ENCODE assay signal across 10 mouse cellular contexts in the genomic region with DNA sequence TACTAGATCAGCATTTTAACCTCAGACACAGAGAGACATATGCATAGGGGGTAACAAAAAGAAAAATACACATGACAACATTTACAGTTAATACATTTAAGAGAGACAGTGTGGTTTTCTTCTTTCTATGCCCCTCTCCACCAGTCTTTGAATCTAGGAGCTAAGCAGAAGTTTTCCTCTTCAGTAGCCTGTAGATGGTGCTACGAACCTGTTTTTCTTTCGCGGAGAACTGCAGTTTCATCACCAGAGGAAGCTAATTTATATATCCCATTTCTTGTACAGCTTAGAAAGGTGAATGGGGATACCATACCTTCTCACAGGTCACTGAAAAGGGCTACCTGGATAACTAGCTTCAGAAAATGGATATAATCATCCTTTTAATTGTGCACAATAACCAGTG.
DNase-seq lines count a peak whose midpoint lies in the region; ATAC-seq and TF ChIP-seq lines count a peak whose summit lies in the region.
"Had no signal": no experiment of that assay in that cellular context is flagged by ENCODE, and none has a peak within 500 bp of the region (broad histone marks: within the 10 kb centered on the region; RNA-seq: fewer than 3 reads in every experiment).

No protein-coding gene starts in this region.

- H3K4me2 ChIP-seq in intestine, postnatal 0 days (replicated peaks; ENCODE audit: low read depth) = no peak overlapping the region
- no peak overlapping the region for H3K4me2 ChIP-seq in intestine, embryonic 16.5 days (ENCODE audit: low read depth, low read length)
- H3K4me2 ChIP-seq in midbrain, postnatal 0 days (ENCODE audit: low read depth, low read length, poor library complexity, severe bottlenecking) = no peak overlapping the region
- H3K4me2 ChIP-seq in midbrain, embryonic 13.5 days (replicated peaks) = no peak overlapping the region
- no peak overlapping the region for H3K4me2 ChIP-seq in stomach, postnatal 0 days (replicated peaks; ENCODE audit: low read depth)
- H3K4me2 ChIP-seq: lung, embryonic 15.5 days; neural tube, embryonic 13.5 days had no signal

- ATAC-seq in intestine, postnatal 0 days = no peak
- no peak for ATAC-seq in intestine, embryonic 16.5 days
- ATAC-seq in midbrain, postnatal 0 days (ENCODE audit: low FRiP score) = no peak
- ATAC-seq in midbrain, embryonic 13.5 days = no peak
- ATAC-seq in stomach, postnatal 0 days (ENCODE audit: low FRiP score, low TSS enrichment) = no peak

- WGBS in intestine, postnatal 0 days = 68% methylated on average over 3 of the region's 3 CpGs
- 72% methylated on average over 3 of the region's 3 CpGs for WGBS in intestine, embryonic 16.5 days
- 60% methylated on average over 3 of the region's 3 CpGs for WGBS in midbrain, postnatal 0 days
- 79% methylated on average over 3 of the region's 3 CpGs for WGBS in midbrain, embryonic 13.5 days
- 70% methylated on average over 3 of the region's 3 CpGs for WGBS in stomach, postnatal 0 days

- H3K9me3 ChIP-seq in intestine, postnatal 0 days (ENCODE audit: control insufficient read depth) = no peaks in the 10 kb centered on the region
- no peaks in the 10 kb centered on the region for H3K9me3 ChIP-seq in intestine, embryonic 16.5 days (ENCODE audit: control insufficient read depth, low read length)
- H3K9me3 ChIP-seq in midbrain, postnatal 0 days (ENCODE audit: low read length) = no peaks in the 10 kb centered on the region
- H3K9me3 ChIP-seq in midbrain, embryonic 13.5 days = no peaks in the 10 kb centered on the region
- no peaks in the 10 kb centered on the region for H3K9me3 ChIP-seq in stomach, postnatal 0 days (ENCODE audit: control insufficient read depth, low read length)
- H3K9me3 ChIP-seq: lung, embryonic 15.5 days; neural tube, embryonic 13.5 days had no signal

- no peak overlapping the region for H3K9ac ChIP-seq in intestine, postnatal 0 days (ENCODE audit: low read depth, low read length)
- no peak overlapping the region for H3K9ac ChIP-seq in intestine, embryonic 16.5 days (ENCODE audit: low read depth, low read length)
- H3K9ac ChIP-seq in midbrain, postnatal 0 days (replicated peaks; ENCODE audit: low read length, poor library complexity, severe bottlenecking) = no peak overlapping the region
- H3K9ac ChIP-seq in midbrain, embryonic 13.5 days (replicated peaks) = no peak overlapping the region
- no peak overlapping the region for H3K9ac ChIP-seq in stomach, postnatal 0 days (ENCODE audit: low read length)
- H3K9ac ChIP-seq: lung, embryonic 15.5 days; neural tube, embryonic 13.5 days had no signal

- no peaks in the 10 kb centered on the region for H3K27me3 ChIP-seq in intestine, postnatal 0 days (replicated peaks; ENCODE audit: control insufficient read depth, insufficient read depth, low read length)
- no peaks in the 10 kb centered on the region for H3K27me3 ChIP-seq in intestine, embryonic 16.5 days (replicated peaks; ENCODE audit: control insufficient read depth, insufficient read depth, low read length)
- no peaks in the 10 kb centered on the region for H3K27me3 ChIP-seq in midbrain, postnatal 0 days (ENCODE audit: insufficient read depth, low read length)
- no peaks in the 10 kb centered on the region for H3K27me3 ChIP-seq in midbrain, embryonic 13.5 days
- no peaks in the 10 kb centered on the region for H3K27me3 ChIP-seq in stomach, postnatal 0 days (ENCODE audit: control insufficient read depth, insufficient read depth, low read length)
- H3K27me3 ChIP-seq: lung, embryonic 15.5 days; neural tube, embryonic 13.5 days had no signal

- DNase-seq in cerebellum, adult 9-10 months = peak; percentile 20
- DNase-seq in cerebellum, adult 11 months = no peak
- DNase-seq in midbrain, postnatal 0 days (ENCODE audit: low spot score) = peak; percentile 81
- DNase-seq in stomach, postnatal 0 days (ENCODE audit: low spot score) = no peak
- no peak for DNase-seq in gastrocnemius, postnatal 14 days

- no peaks in the 10 kb centered on the region for H3K36me3 ChIP-seq in intestine, postnatal 0 days (ENCODE audit: control insufficient read depth, insufficient read depth)
- H3K36me3 ChIP-seq in intestine, embryonic 16.5 days (ENCODE audit: control insufficient read depth, insufficient read depth, low read length) = no peaks in the 10 kb centered on the region
- no peaks in the 10 kb centered on the region for H3K36me3 ChIP-seq in midbrain, postnatal 0 days (ENCODE audit: insufficient read depth, low read length)
- H3K36me3 ChIP-seq in midbrain, embryonic 13.5 days = no peaks in the 10 kb centered on the region
- H3K36me3 ChIP-seq in stomach, postnatal 0 days (ENCODE audit: control insufficient read depth, insufficient read depth, low read length) = no peaks in the 10 kb centered on the region
- H3K36me3 ChIP-seq: lung, embryonic 15.5 days; neural tube, embryonic 13.5 days had no signal

- TF ChIP-seq EP300 in stomach, postnatal 0 days (optimal IDR thresholded peaks at IDR 0.05) = no peak

- H3K4me3 ChIP-seq in intestine, postnatal 0 days (ENCODE audit: low read depth, low read length) = no peak overlapping the region
- no peak overlapping the region for H3K4me3 ChIP-seq in intestine, embryonic 16.5 days (ENCODE audit: low read length)
- H3K4me3 ChIP-seq in midbrain, postnatal 0 days (ENCODE audit: low read depth, low read length) = no peak overlapping the region
- no peak overlapping the region for H3K4me3 ChIP-seq in midbrain, embryonic 13.5 days (replicated peaks)
- H3K4me3 ChIP-seq in stomach, postnatal 0 days (ENCODE audit: low read depth, low read length) = no peak overlapping the region
- H3K4me3 ChIP-seq: lung, embryonic 15.5 days; neural tube, embryonic 13.5 days had no signal

- intact Hi-C loops in gastrocnemius, postnatal 14 days (cut with DNase I; ENCODE audit: low total_unique reads) = loop anchor here (10.0 kb wide), 1 partner anchor 1079 kb away; no protein-coding TSS in a partner anchor

- H3K27ac ChIP-seq in intestine, postnatal 0 days (ENCODE audit: low read depth, low read length) = no peak overlapping the region
- H3K27ac ChIP-seq in intestine, embryonic 16.5 days (ENCODE audit: low read length) = no peak overlapping the region
- H3K27ac ChIP-seq in midbrain, postnatal 0 days (ENCODE audit: low read depth, low read length) = no peak overlapping the region
- no peak overlapping the region for H3K27ac ChIP-seq in midbrain, embryonic 13.5 days
- H3K27ac ChIP-seq in stomach, postnatal 0 days (replicated peaks) = no peak overlapping the region
- H3K27ac ChIP-seq: lung, embryonic 15.5 days; neural tube, embryonic 13.5 days had no signal

- peak; percentile 67 for TF ChIP-seq CTCF in intestine, postnatal 0 days (IDR thresholded peaks at IDR 0.05; ENCODE audit: low read depth)
- TF ChIP-seq CTCF in midbrain, postnatal 0 days (IDR thresholded peaks at IDR 0.05) = peak; percentile 83
- TF ChIP-seq CTCF in stomach, postnatal 0 days (IDR thresholded peaks at IDR 0.05; ENCODE audit: low read depth) = peak; percentile 72

- H3K4me1 ChIP-seq in intestine, postnatal 0 days (replicated peaks; ENCODE audit: control insufficient read depth, insufficient read depth, low read length) = no peaks in the 10 kb centered on the region
- H3K4me1 ChIP-seq in intestine, embryonic 16.5 days (ENCODE audit: control insufficient read depth, insufficient read depth, low read length) = no peaks in the 10 kb centered on the region
- H3K4me1 ChIP-seq in midbrain, postnatal 0 days (ENCODE audit: insufficient read depth, low read length) = no peaks in the 10 kb centered on the region
- H3K4me1 ChIP-seq in midbrain, embryonic 13.5 days (replicated peaks) = peaks cover 18% of the 10 kb centered on the region
- H3K4me1 ChIP-seq in stomach, postnatal 0 days (replicated peaks; ENCODE audit: control insufficient read depth, insufficient read depth) = no peaks in the 10 kb centered on the region
- H3K4me1 ChIP-seq: lung, embryonic 15.5 days had no signal

Comparison
In these comparisons a context has a peak if more than half of its experiments do, and no peak if none do; other contexts are left out.
1. DNase-seq: peak in cerebellum, adult 9-10 months (single experiment) and midbrain, postnatal 0 days (single experiment); none in cerebellum, adult 11 months (single experiment), stomach, postnatal 0 days (single experiment) and gastrocnemius, postnatal 14 days (single experiment).
2. Peak in every context shown above with its lines, with median percentiles within 50 percentile points of each other: CTCF ChIP-seq.